Mouse (Mus musculus) kidney, postnatal 25 days (tissue): ENCODE measurements at regions not wholly inside any gene's neighbourhood (a gene's known extent, or its start where the extent isn't known, plus 50 kb on each side); places are given as distances from the start of the nearest gene placed in this dataset.

Experiments used
- DNase-seq, 2 experiments: peaks; one replicate each; pipeline ENCODE4 v3.0.0; 2021; ENCODE audit warnings: mixed read lengths in 2 of 2

- no peak for DNase-seq
Measured at GRCm38 (mm10) chr14:102396036-102396734, 586.3 kb downstream of the Kctd12 start.

- DNase-seq: no peak
Measured at GRCm38 (mm10) chr14:102392351-102392750, 590.1 kb downstream of the Kctd12 start.

GRCm38 (mm10) chr14:102372994-102373567 is 609.4 kb downstream of the Kctd12 start:
- no peak for DNase-seq

GRCm38 (mm10) chr14:102361589-102361988 is 620.8 kb downstream of the Kctd12 start:
- DNase-seq: no peak

- no peak for DNase-seq
Measured at GRCm38 (mm10) chr14:102329409-102329808, 599.7 kb downstream of the Lmo7 start.

- DNase-seq: no peak
Measured at GRCm38 (mm10) chr14:102306332-102306731, 576.6 kb downstream of the Lmo7 start.

- no peak for DNase-seq
Measured at GRCm38 (mm10) chr14:102302826-102303225, 573.1 kb downstream of the Lmo7 start.

- no peak for DNase-seq
Measured at GRCm38 (mm10) chr14:102300251-102300650, 570.5 kb downstream of the Lmo7 start.

GRCm38 (mm10) chr14:102291361-102291760 is 561.6 kb downstream of the Lmo7 start:
- no peak for DNase-seq

- no peak for DNase-seq
Measured at GRCm38 (mm10) chr14:102250076-102250475, 520.3 kb downstream of the Lmo7 start.

- DNase-seq: no peak
Measured at GRCm38 (mm10) chr14:102248581-102248980, 518.8 kb downstream of the Lmo7 start.

GRCm38 (mm10) chr14:102248023-102248422 is 518.3 kb downstream of the Lmo7 start:
- no peak for DNase-seq

GRCm38 (mm10) chr14:102243806-102244536 is 514.2 kb downstream of the Lmo7 start:
- DNase-seq: no peak

GRCm38 (mm10) chr14:102216581-102217368 is 487.0 kb downstream of the Lmo7 start:
- DNase-seq: peak; percentile 22 to 39

GRCm38 (mm10) chr14:102215267-102215964 is 485.7 kb downstream of the Lmo7 start:
- no peak for DNase-seq

- no peak for DNase-seq
Measured at GRCm38 (mm10) chr14:102212079-102212478, 482.3 kb downstream of the Lmo7 start.

GRCm38 (mm10) chr14:102204881-102205671 is 475.3 kb downstream of the Lmo7 start:
- no peak for DNase-seq

GRCm38 (mm10) chr14:102199430-102199829 is 469.7 kb downstream of the Lmo7 start:
- DNase-seq: no peak

GRCm38 (mm10) chr14:102190786-102191185 is 461.0 kb downstream of the Lmo7 start:
- DNase-seq: peak in 1 of 2 experiments; percentile 32

GRCm38 (mm10) chr14:102181269-102181668 is 451.5 kb downstream of the Lmo7 start:
- no peak for DNase-seq

- DNase-seq: no peak
Measured at GRCm38 (mm10) chr14:102171775-102172174, 442.0 kb downstream of the Lmo7 start.
